Mouse (Mus musculus): ENCODE results near the gene Hps3.

The Hps3 gene

GRCm38 (mm10) chr3:20007275-20007674 is 27.8 kb downstream of the Hps3 start:
- DNase-seq (ENCODE audit: extremely low read depth, low read depth): no peak

DNA sequence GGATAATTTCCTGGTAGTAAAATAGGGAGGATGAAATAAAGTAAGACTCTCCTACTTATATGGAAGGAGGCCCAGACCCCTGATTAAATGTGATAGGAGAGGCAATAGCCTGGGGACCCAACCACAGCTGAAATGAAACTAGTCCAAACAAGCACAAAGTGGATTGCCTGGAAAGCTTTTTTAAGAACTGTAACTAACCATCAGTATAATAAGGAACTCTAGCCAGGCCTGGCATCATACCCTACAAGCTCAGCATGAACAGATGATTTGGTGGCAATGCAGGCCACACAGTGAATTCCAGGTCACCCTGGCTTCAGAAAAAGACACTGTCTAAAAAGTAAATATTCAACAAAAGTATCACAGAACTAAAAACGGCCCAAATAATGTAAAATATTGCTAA is 29.5 kb downstream of the Hps3 start:
- DNase-seq (ENCODE audit: extremely low read depth, low read depth): no peak

- no peak for DNase-seq (ENCODE audit: extremely low read depth, low read depth)
These were observed 30.7 kb downstream of the Hps3 start for GRCm38 (mm10) chr3:20004422-20004821.

- DNase-seq (ENCODE audit: extremely low read depth, low read depth): no peak
These were observed 32.3 kb downstream of the Hps3 start for GRCm38 (mm10) chr3:20002786-20003185.

GRCm38 (mm10) chr3:20000806-20001205 is 34.3 kb downstream of the Hps3 start:
- no peak for DNase-seq (ENCODE audit: extremely low read depth, low read depth)

- no peak for DNase-seq (ENCODE audit: extremely low read depth, low read depth)
These were observed 35.6 kb downstream of the Hps3 start for GRCm38 (mm10) chr3:19999551-19999950.

- DNase-seq (ENCODE audit: extremely low read depth, low read depth): no peak
These were observed 42.7 kb downstream of the Hps3 start for GRCm38 (mm10) chr3:19992388-19992787.

- no peak for DNase-seq (ENCODE audit: extremely low read depth, low read depth)
These were observed 45.1 kb downstream of the Hps3 start for GRCm38 (mm10) chr3:19990031-19990430.

GRCm38 (mm10) chr3:19986123-19986522 is 49.0 kb downstream of the Hps3 start:
- DNase-seq (ENCODE audit: extremely low read depth, low read depth): no peak

GRCm38 (mm10) chr3:19982846-19983245 is 52.3 kb downstream of the Hps3 start:
- DNase-seq (ENCODE audit: extremely low read depth, low read depth): no peak

DNA sequence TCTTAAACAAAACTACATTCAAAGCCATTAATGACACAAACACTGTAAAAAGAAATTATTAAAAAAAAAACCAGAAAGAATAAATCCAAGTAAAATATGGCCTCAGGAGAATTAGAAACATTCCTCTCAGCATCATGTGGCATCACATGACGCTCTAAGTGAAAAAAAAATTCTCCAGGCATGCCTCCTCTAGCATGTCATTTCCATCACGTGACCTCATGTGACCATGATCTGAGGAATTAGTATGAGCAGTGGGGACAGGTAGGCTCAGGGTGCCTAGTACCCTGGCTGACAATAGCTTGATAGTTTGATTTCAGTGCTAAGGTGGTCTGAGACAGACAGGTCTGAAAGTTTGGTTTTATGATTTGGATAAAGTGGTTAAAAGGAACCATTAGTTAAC is 54.0 kb downstream of the Hps3 start:
- no peak for DNase-seq (ENCODE audit: extremely low read depth, low read depth)

DNA sequence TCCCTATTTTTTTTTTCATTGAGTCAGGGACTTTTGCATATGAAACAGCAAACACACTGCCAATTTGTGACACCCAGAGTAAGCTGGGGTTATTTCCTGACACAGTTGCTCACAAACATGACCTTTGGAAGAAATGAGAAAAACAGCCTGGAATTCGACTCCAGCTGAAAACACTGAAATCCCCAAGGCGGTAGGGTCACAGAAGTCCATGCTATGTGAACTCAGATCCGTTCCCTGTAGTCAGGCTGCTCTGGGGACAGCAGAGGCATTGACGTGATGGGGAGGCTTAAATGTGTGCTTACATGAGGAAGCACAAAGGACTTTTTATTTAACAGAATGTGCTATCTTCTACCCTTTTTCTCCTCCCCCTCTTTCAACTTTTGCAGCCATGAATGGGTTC is 56.6 kb downstream of the Hps3 start:
- DNase-seq (ENCODE audit: extremely low read depth, low read depth): no peak

- no peak for DNase-seq (ENCODE audit: extremely low read depth, low read depth)
These were observed 69.0 kb downstream of the Hps3 start for GRCm38 (mm10) chr3:19966072-19966471.

DNA sequence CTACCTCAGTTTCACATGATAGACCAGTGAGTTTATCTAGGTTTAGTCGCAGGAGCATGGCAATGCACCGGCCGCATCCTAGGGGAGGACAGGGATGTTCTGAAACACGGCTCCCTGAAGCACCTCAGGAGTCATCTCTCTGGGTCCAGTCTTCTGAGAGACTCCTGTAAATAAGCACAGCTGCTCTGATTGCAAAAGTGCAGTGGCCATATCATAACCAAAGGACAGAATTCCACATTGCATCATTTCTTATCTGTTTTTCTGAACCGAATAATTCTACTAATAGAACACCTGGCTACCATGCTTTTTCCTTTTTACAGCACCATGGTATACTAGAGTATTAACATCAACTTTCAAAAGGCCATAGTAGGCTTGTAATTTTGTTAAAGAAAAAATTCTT is 69.9 kb downstream of the Hps3 start:
- DNase-seq (ENCODE audit: extremely low read depth, low read depth): no peak

DNA sequence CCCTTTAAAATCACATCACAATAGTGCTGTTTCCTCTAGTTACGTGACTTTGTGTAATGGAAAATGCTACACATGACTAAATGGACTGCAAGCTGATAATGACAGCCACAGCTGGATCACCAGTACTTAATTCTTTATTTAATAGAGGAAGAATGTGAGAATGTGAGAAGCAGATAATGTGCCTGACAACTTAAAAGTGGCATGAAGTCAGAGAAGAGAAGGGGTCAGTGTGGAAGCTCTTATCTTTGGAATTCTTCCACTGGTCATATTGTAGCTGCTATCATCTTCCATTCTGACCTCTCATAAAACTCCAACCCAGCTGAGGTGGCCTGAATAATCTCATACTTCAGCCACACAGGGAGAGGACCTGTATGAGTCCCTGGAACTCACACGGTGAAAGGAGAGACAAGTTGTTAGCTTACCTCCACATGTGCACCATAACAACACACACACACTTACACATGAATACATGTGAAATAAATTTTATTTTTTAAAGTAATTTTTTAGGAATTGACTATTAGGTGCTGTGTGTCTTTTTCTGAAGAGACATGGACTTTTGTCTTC is 70.4 kb downstream of the Hps3 start:
- DNase-seq (ENCODE audit: extremely low read depth, low read depth): no peak

GRCm38 (mm10) chr3:19962769-19963513 is 72.2 kb downstream of the Hps3 start:
- no peak for DNase-seq (ENCODE audit: extremely low read depth, low read depth)

- no peak for DNase-seq (ENCODE audit: extremely low read depth, low read depth)
These were observed 73.8 kb downstream of the Hps3 start for GRCm38 (mm10) chr3:19961341-19961740.

DNA sequence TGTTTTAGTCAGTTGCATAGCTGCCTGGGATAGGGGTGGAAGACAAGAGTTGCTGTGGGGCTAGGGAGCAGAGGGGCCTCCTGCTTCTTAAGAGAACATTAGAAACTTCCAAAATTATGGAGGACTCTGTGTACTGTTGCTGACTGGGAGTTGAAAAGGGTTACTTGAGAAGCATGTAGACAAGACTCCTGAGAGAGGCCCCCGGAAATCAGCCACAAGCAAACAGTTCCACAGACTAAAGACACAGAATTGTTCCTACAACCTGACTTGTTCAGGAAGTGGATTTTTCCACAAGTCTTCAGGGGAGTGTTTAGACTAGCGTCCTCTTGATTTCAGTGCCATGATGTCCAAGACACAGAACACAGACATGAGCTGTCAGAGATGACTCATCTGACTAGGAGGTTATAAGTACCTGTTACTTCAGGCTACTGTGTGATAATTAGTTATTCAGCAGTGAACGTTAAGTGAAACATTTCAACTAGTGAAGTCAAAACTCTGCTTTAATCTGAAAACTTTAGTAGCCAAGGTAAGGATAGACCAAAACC is 74.5 kb downstream of the Hps3 start:
- no peak for DNase-seq (ENCODE audit: extremely low read depth, low read depth)

DNA sequence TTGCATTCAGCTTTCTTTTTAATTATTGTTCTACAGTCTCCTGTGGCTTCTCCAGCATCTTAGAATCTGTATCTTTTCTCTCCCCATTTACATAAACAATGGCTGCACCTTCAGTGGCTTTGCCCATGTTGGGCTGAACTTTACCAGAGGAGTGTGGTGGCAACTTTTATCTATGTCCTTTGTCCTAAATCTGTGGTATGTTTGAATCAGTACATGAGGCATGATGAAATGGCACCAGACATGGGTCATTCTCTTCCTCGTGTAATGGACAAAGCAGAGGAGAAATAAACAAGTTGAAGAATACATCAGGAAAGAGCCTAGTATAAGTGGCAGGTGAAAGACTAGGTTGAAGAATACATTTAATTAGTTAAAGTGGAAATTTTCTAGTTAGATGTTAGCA is 76.1 kb downstream of the Hps3 start:
- no peak for DNase-seq (ENCODE audit: extremely low read depth, low read depth)

GRCm38 (mm10) chr3:19958031-19958430 is 77.1 kb downstream of the Hps3 start:
- DNase-seq (ENCODE audit: extremely low read depth, low read depth): no peak

DNA sequence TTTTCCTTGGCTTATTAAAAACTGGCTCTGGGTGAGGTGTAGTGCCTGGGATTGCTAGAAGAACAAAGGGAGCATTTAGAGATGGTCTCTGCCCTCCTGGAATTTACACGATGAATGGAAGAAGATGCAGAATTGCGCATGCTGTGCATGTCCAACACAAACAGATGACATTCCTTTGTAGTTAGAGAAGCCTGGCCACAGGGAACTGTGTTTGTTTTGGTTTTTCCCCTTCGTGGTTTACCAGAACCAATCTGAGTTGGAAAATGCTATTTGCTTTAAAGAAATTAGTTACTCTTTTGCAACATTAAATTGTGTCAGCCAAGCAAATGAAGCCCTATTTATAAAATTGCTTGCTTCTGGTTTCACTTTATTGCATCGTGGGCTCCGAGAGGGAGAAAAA is 78.2 kb downstream of the Hps3 start, which contains the start of gene Cp:
Gene Cp (plus strand): TSS at position 170 of the 400 bp plus-strand sequence.
- DNase-seq (ENCODE audit: extremely low read depth, low read depth): no peak

- DNase-seq (ENCODE audit: extremely low read depth, low read depth): no peak
These were observed 81.2 kb downstream of the Hps3 start for GRCm38 (mm10) chr3:19953865-19954264.

DNA sequence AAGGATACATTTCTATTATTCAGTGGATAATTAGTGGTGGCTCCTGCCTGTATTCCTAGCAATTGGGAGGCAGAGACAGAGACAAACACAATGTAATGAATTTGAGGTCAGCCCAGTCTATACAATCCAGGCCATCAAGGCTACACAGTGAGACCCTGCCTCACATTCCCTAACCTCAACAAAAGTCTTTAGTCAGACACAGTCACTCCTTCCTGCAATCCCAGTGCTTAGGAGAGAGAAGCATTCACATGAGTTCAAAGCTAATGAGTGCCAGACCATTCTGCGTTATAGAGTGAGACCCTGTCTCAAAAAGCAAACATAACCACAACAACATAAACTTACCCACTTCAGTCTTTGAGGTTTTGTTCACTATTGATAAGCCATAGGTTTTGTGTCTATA is 81.7 kb downstream of the Hps3 start:
- DNase-seq (ENCODE audit: extremely low read depth, low read depth): no peak
